Mouse (Mus musculus) testis, adult 2 months (tissue): Measurements from ENCODE around the gene Crip1. TPM values are rescaled to one million over a fixed set of nuclear protein-coding genes. Genes with fewer than 3 reads are reported as not detected.

Experiments used
- H3K27ac ChIP-seq: fragments of 200-500 bp; 2 replicates; pipeline ENCODE4 v1.5.1; 2012; ENCODE audit warnings: low read depth, low read length; ENCODE audit not compliant: control insufficient read depth, insufficient read depth
- H3K27me3 ChIP-seq: fragments of 200-500 bp; 2 replicates; pipeline ENCODE4 v1.6.1; 2012; ENCODE audit warnings: mild to moderate bottlenecking, low read length, moderate library complexity; ENCODE audit not compliant: control insufficient read depth, insufficient read depth
- H3K36me3 ChIP-seq: fragments of 200-500 bp; 2 replicates; pipeline ENCODE4 v1.6.1; 2012; ENCODE audit warnings: mild to moderate bottlenecking, low read length; ENCODE audit not compliant: control insufficient read depth, insufficient read depth
- H3K4me1 ChIP-seq: fragments of 200-500 bp; 2 replicates; pipeline ENCODE4 v1.6.1; 2012; ENCODE audit warnings: low read length; ENCODE audit not compliant: control insufficient read depth, insufficient read depth
- H3K4me3 ChIP-seq: fragments of 200-500 bp; 2 replicates; pipeline ENCODE4 v1.5.1; 2012; ENCODE audit warnings: low read depth, mild to moderate bottlenecking, low read length, moderate library complexity, mixed read lengths; ENCODE audit not compliant: control insufficient read depth
- CTCF ChIP-seq: fragments of 200-500 bp; IDR thresholded peaks from 2 replicates; pipeline ENCODE4 v1.5.1; 2012; ENCODE audit warnings: low read depth, mild to moderate bottlenecking, inconsistent platforms, low read length, moderate library complexity; ENCODE audit not compliant: control insufficient read depth, insufficient read depth, insufficient replicate concordance
- POLR2A ChIP-seq: fragments of 200-500 bp; IDR thresholded peaks from 2 replicates; pipeline ENCODE4 v1.6.1; 2012; ENCODE audit warnings: low read depth, mild to moderate bottlenecking, inconsistent platforms, low read length, moderate library complexity; ENCODE audit not compliant: control insufficient read depth
- polyA plus RNA-seq: library from polyadenylated mRNA; depleted of rRNA; stranded (reverse); fragments of >200 nt; gene quantifications from 2 replicates; pipeline ENCODE4 v1.2.3, GENCODE M21; 2012

Crip1 gene
- polyA plus RNA-seq, 1 experiment: 30.4 TPM

DNA sequence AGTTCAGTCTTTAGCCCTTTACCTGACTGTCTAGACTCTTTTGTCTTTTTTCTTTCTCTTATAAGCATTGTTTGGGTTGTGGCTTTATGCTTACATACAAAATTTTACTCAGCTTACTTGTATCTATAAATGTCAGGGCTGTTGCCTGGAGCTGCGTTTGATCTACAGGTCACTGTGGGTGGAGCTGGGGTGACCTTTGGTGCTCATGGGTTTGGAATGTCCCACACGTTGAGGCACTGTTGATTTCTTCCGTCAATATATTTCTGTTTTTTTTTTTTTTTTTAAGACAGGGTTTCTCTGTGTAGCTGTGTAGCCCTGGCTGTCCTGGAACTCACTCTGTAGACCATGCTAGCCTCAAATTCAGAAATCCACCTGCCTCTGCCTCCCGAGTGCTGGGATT, 34.9 kb downstream of the Crip1 start:
- Histone ChIP-seq H3K27me3 (no peaks in the 10 kb centered on the region), H3K4me1 (peaks cover 6% of the 10 kb centered on the region), H3K4me3 (no peak overlapping the region), H3K27ac (no peak overlapping the region), H3K36me3 (no peaks in the 10 kb centered on the region)
- no peak for TF ChIP-seq POLR2A
- TF ChIP-seq CTCF: no peak

DNA sequence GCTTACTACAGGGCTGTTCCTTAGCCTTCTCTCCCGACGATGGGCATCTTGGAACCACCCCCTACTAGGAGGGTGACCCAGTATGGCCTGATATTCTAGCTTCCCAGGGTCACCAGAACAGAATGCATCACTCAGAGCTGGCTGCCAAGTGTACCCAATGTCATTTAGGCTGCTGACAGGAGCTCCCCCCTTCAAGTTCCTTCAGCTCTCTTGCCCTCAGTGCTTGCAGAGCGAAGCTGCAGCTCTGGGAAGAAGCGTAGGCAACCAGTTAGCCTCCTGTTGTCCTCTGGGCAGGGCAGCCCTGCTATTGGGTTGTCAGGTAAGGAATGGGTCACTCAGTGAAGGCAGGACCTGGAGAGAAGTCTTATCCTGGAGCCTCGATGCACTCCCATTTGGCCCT, 38.8 kb downstream of the Crip1 start:
- no peak overlapping the region for H3K4me3 ChIP-seq
- H3K27ac ChIP-seq: no peak overlapping the region
- H3K36me3 ChIP-seq: no peaks in the 10 kb centered on the region
- no peak for TF ChIP-seq POLR2A
- H3K4me1 ChIP-seq: peaks cover 26% of the 10 kb centered on the region
- no peaks in the 10 kb centered on the region for H3K27me3 ChIP-seq

DNA sequence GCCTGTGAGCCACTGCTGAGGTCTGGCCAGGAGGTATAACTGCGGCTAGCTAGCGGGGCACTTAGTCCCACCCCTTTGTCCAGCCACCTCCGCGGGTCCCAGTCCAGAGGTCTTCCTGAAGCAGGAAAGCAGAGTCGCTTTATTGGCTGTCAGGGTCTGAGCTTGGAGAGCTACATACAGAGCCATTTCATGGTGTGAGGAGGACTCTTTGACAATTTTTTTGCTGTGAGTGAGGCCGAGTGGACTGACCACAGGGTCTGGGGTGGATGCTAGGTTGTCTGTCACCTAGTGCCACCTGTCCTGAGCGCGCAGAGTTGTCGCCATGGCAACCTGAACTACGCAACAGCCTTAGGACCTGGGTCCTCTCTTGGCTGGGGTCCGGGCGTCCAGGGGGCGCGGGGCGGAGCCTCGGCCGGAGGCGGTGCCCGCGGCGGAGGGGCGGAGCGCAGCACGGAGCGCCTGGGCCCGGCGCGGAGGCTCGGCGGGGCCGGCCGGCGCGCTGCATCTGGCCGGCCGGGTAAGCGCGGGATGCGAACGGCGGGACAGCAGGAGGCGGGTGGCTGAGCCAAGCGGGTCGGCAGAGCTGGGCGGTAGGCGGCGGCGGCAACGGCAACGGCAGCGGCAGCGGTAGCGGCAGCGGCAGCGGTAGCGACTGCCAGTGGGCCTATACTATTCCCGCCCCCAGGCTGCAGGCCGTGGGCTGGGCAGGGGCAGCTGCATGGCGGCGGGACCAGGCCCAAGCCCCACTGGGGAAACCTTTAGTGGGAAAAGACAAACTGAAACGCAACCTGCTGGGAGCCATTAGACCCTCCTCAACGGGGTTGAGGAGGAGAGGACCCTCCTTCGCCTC, 39.6 kb downstream of the Crip1 start, which contains the start of gene Tmem121:
Gene Tmem121 (plus strand): TSS at position 489 of the 850 bp plus-strand sequence.
- TF ChIP-seq POLR2A: 0 out of 2 replicates have a peak, but pooled peaks have one; percentile 9
- no peak for TF ChIP-seq CTCF
- H3K27ac ChIP-seq: no peak within 1 kb of the TSS

DNA sequence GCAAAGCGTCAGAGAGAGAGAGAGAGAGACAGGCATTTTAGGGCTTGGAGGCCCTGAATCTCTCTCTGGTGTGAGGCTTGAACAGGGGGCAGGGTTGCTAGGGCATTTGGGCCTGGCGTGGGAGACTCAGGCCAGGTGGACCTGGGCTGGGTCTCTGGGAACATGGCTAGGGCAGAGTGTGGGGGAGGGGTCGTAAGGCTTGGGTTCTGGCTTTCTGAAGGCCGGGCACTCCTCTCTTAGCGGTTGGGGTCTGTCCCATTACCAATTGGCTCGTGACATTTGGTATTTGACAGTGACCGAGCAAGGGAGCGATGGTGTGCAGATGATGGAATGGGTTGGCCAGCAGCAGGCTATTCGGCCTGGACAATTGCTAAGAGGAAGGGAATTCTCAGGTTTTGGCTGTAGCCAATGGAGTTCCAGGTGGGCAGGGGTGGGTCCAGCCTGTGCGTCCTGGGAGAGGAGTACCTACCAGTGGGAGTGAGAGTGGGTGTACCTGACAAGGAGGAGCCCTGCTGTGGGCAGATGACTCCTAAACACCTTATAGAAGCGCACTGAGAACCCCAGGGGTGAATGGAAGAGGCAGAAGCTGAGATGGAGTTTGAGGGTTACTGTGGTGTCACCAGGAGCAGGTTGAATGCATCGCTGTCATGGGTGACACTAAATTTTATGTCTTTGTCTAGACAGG, 40.4 kb downstream of the Crip1 start:
- no peak for TF ChIP-seq POLR2A
- H3K27ac ChIP-seq: no peak overlapping the region
- H3K4me1 ChIP-seq: peaks cover 26% of the 10 kb centered on the region
- no peaks in the 10 kb centered on the region for H3K27me3 ChIP-seq
- H3K4me3 ChIP-seq: peak overlapping the region; percentile 28; the same call in 1 of the 2 replicates
- no peaks in the 10 kb centered on the region for H3K36me3 ChIP-seq

More for the DNA sequence above, 39.6 kb downstream of the Crip1 start, which contains the start of gene Tmem121:
- H3K4me3 ChIP-seq: peak within 1 kb of the TSS; percentile 28
- H3K4me1 ChIP-seq: peaks cover 26% of the 10 kb centered on the region
- no peaks in the 10 kb centered on the region for H3K36me3 ChIP-seq
- no peaks in the 10 kb centered on the region for H3K27me3 ChIP-seq

DNA sequence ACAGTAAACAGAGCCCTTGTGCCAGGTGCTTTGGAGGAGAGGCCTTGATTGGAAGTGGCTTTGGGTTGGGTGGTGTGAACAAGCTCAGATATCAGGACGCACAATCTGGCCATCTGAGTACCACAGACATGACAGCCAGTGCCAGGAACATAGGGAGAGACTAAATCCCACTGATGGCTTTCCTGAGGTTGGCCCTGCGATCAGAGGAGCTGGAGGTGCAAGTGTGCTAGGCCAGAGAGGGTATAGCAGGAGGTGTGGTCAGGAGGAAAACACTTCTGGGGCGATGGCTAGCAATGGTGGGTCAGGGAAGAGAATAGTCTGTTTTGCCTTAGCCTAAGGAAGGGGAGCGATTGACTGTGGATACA, 40.9 kb downstream of the Crip1 start:
- no peak overlapping the region for H3K27ac ChIP-seq
- TF ChIP-seq POLR2A: no peak
- no peak for TF ChIP-seq CTCF

DNA sequence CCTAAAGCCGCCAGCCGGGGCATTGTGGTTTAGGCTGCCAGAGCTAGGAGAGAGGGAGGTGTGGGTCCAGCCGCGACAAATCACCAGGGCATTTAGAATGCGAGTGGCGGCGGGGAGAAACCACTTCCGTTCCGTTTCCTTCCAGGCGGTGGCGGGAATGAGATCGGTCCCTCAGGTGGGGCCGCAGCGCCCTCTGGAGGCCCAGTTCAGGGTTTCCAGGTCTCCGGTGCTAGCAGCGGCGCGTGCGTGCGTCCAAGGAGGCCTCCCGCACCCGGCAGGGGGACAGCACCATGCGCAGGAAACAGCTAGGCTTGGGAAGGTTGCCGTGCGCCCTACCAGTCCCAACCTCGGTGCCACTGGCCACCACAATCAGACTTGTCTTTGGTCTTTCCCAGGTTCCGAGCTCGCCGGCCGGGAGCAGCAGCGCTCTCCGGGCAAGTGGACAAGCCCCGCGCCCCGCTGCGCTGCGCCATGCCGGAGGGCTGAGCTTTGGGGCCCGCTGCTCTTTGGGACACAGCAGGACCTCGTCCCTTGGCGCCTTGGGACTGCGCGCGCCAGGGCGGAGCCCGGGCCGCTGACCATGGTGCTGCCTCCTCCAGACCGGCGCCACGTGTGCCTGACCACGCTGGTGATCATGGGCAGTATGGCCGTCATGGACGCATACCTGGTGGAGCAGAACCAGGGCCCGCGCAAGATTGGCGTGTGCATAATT, 41.6 kb downstream of the Crip1 start:
- Histone ChIP-seq H3K4me1 (peaks cover 26% of the 10 kb centered on the region), H3K27me3 (no peaks in the 10 kb centered on the region), H3K27ac (no peak overlapping the region), H3K4me3 (peak overlapping the region; percentile 17), H3K36me3 (no peaks in the 10 kb centered on the region)
- no peak for TF ChIP-seq POLR2A
- TF ChIP-seq CTCF: peak; percentile 17; the same call in 1 of the 2 replicates

More for the DNA sequence above, 40.9 kb downstream of the Crip1 start:
- peaks cover 26% of the 10 kb centered on the region for H3K4me1 ChIP-seq
- H3K4me3 ChIP-seq: no peak overlapping the region
- H3K36me3 ChIP-seq: no peaks in the 10 kb centered on the region
- no peaks in the 10 kb centered on the region for H3K27me3 ChIP-seq

DNA sequence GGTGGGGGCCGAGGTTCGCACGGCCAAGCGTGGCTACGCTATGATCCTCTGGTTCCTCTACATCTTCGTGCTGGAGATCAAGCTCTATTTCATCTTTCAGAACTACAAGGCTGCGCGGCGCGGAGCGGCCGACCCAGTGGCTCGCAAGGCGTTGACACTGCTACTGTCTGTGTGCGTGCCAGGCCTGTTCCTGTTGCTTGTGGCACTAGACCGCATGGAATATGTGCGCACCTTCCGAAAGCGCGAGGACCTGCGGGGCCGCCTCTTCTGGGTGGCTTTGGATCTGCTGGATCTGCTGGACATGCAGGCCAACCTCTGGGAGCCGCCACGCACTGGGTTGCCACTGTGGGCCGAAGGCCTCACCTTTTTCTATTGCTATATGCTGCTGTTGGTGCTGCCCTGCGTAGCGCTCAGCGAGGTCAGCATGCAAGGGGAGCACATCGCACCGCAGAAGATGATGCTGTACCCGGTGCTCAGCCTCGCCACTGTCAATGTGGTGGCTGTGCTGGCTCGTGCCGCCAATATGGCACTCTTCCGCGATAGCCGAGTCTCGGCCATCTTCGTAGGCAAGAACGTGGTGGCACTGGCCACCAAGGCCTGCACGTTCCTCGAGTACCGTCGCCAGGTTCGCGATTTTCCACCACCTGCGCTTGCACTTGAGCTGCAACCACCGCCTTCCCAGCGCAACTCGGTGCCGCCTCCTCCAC, 42.4 kb downstream of the Crip1 start:
- no peaks in the 10 kb centered on the region for H3K36me3 ChIP-seq
- no peaks in the 10 kb centered on the region for H3K27me3 ChIP-seq
- TF ChIP-seq POLR2A (no peak), CTCF (no peak)
- peak overlapping the region; percentile 17 for H3K4me3 ChIP-seq
- H3K4me1 ChIP-seq: peaks cover 26% of the 10 kb centered on the region
- no peak overlapping the region for H3K27ac ChIP-seq
